ENCODE assay signal across 10 mouse cellular contexts in the genomic region with DNA sequence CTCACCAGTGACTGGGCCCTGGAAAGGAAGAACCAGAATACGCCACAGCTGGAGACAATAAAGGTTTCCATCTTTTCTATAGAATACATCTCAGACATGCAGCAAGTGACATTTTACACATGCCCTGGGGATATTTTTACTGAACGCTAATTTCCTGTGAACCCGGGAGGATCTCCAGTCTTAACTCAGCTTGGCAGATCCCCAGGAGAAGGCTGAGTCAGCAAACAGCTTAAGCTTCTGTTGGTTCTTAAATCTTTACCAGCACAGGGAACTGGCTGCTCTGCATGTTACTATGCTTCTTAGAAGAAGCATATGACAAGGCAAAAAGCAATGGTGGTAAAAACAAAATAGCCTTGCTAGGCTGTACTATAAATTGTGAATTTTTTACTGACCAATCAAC. TPM values are rescaled to one million over a fixed set of nuclear protein-coding genes. Genes with fewer than 3 reads are reported as not detected.
DNase-seq lines count a peak whose midpoint lies in the region; ATAC-seq and TF ChIP-seq lines count a peak whose summit lies in the region.
"Had no signal": no experiment of that assay in that cellular context is flagged by ENCODE, and none has a peak within 500 bp of the region (broad histone marks: within the 10 kb centered on the region; RNA-seq: fewer than 3 reads in every experiment).

No protein-coding gene starts in this region.

- no peak overlapping the region for H3K27ac ChIP-seq in layer of hippocampus, adult 2 months
- H3K27ac ChIP-seq in embryonic facial prominence, embryonic 10.5 days (replicated peaks): no peak overlapping the region
- H3K27ac ChIP-seq in heart, embryonic 11.5 days (ENCODE audit: low read depth, low read length): no peak overlapping the region
- no peak overlapping the region for H3K27ac ChIP-seq in forebrain, embryonic 12.5 days

- DNase-seq in adrenal gland, adult (ENCODE audit: inconsistent age in 2 of 2, low spot score in 1 of 2): peak; percentile 8 to 34
- no peak for DNase-seq in adrenal gland, postnatal 14 days
- DNase-seq in layer of hippocampus, adult 2 months (ENCODE audit: low spot score in 2 of 2): peak; percentile 13 to 18
- no peak for DNase-seq in layer of hippocampus, adult 9-10 months (ENCODE audit: low spot score)
- peak; percentile 28 for DNase-seq in embryonic facial prominence, embryonic 10.5 days (ENCODE audit: low spot score)
- DNase-seq in retina, postnatal 7 days (ENCODE audit: low read depth, low spot score): peak; percentile 30

- no peak overlapping the region for H3K9ac ChIP-seq in heart, embryonic 11.5 days (ENCODE audit: low read depth, low read length)
- H3K9ac ChIP-seq in forebrain, embryonic 12.5 days: no peak overlapping the region

- no peaks in the 10 kb centered on the region for H3K36me3 ChIP-seq in embryonic facial prominence, embryonic 10.5 days (replicated peaks)
- H3K36me3 ChIP-seq in heart, embryonic 11.5 days (ENCODE audit: control insufficient read depth, insufficient read depth, low read length): no peaks in the 10 kb centered on the region
- H3K36me3 ChIP-seq in forebrain, embryonic 12.5 days (replicated peaks): no peaks in the 10 kb centered on the region

- 37% methylated on average over 3 of the region's 3 CpGs for WGBS in embryonic facial prominence, embryonic 10.5 days
- 59% methylated on average over 3 of the region's 3 CpGs for WGBS in heart, embryonic 11.5 days (ENCODE audit: insufficient replicate concordance)
- 74% methylated on average over 3 of the region's 3 CpGs for WGBS in forebrain, embryonic 12.5 days

- no peaks in the 10 kb centered on the region for H3K9me3 ChIP-seq in embryonic facial prominence, embryonic 10.5 days
- H3K9me3 ChIP-seq in heart, embryonic 11.5 days (replicated peaks; ENCODE audit: control insufficient read depth, low read length): no peaks in the 10 kb centered on the region
- H3K9me3 ChIP-seq in forebrain, embryonic 12.5 days: 0 out of 2 replicates have a peak, but pooled peaks cover 6% of the 10 kb centered on the region
- H3K9me3 ChIP-seq: megakaryocyte, embryonic 14.5 days had no signal

- no peak for TF ChIP-seq CTCF in layer of hippocampus, adult 2 months (conservative IDR thresholded peaks at IDR 0.05)

- no peak overlapping the region for H3K4me3 ChIP-seq in layer of hippocampus, adult 2 months
- H3K4me3 ChIP-seq in embryonic facial prominence, embryonic 10.5 days: no peak overlapping the region
- no peak overlapping the region for H3K4me3 ChIP-seq in heart, embryonic 11.5 days (ENCODE audit: low read depth, low read length)
- no peak overlapping the region for H3K4me3 ChIP-seq in forebrain, embryonic 12.5 days (replicated peaks)
- H3K4me3 ChIP-seq: megakaryocyte, embryonic 14.5 days had no signal

- H3K4me2 ChIP-seq in heart, embryonic 11.5 days: no peak overlapping the region
- H3K4me2 ChIP-seq in forebrain, embryonic 12.5 days: no peak overlapping the region

- no peaks in the 10 kb centered on the region for H3K4me1 ChIP-seq in embryonic facial prominence, embryonic 10.5 days
- H3K4me1 ChIP-seq in heart, embryonic 11.5 days (ENCODE audit: control insufficient read depth, insufficient read depth, low read length): no peaks in the 10 kb centered on the region
- no peaks in the 10 kb centered on the region for H3K4me1 ChIP-seq in forebrain, embryonic 12.5 days
- H3K4me1 ChIP-seq: megakaryocyte, embryonic 14.5 days had no signal

- ATAC-seq in heart, embryonic 11.5 days (replicated peaks; ENCODE audit: insufficient number of reproducible peaks, low FRiP score, low TSS enrichment): no peak
- ATAC-seq in forebrain, embryonic 12.5 days (ENCODE audit: low FRiP score): no peak
- ATAC-seq: forebrain, embryonic 16.5 days had no signal

- no peaks in the 10 kb centered on the region for H3K27me3 ChIP-seq in embryonic facial prominence, embryonic 10.5 days (replicated peaks; ENCODE audit: low read depth, poor library complexity, severe bottlenecking)
- H3K27me3 ChIP-seq in heart, embryonic 11.5 days (ENCODE audit: control insufficient read depth, insufficient read depth, low read length): no peaks in the 10 kb centered on the region
- H3K27me3 ChIP-seq in forebrain, embryonic 12.5 days: no peaks in the 10 kb centered on the region
- H3K27me3 ChIP-seq: megakaryocyte, embryonic 14.5 days had no signal

RNA-seq across cellular contexts. Expression of a gene that starts 59.7 kb away (rescaled TPM):
- 18.7 and 29.5 TPM in 2 replicates for total RNA-seq in adrenal gland, postnatal 14 days (2021)
- 1,000 to 10,000 TPM; 1,082 to 1,114 TPM for total RNA-seq in layer of hippocampus, adult 2 months (2021)
- polyA plus RNA-seq in embryonic facial prominence, embryonic 10.5 days (2016; fragmentation: Nextera tagmentation; extraction: Ambion mirVana): 32.0 and 36.2 TPM in 2 replicates
- 3.6 and 4.6 TPM in 2 replicates for polyA plus RNA-seq in heart, embryonic 11.5 days (2014; fragmentation: Nextera tagmentation; extraction: Ambion mirVana)
- polyA plus RNA-seq in forebrain, embryonic 12.5 days (2016; fragmentation: Nextera tagmentation; extraction: Ambion mirVana): 339 and 369 TPM in 2 replicates

Comparison
In these comparisons a context has a peak if more than half of its experiments do, and no peak if none do; other contexts are left out.
1. DNase-seq: peak in adrenal gland, adult (2 of 2), layer of hippocampus, adult 2 months (2 of 2), embryonic facial prominence, embryonic 10.5 days (single experiment) and retina, postnatal 7 days (single experiment); none in adrenal gland, postnatal 14 days (single experiment) and layer of hippocampus, adult 9-10 months (single experiment).